Mouse (Mus musculus): ENCODE results near the gene Acox3.

Gene Acox3

DNA sequence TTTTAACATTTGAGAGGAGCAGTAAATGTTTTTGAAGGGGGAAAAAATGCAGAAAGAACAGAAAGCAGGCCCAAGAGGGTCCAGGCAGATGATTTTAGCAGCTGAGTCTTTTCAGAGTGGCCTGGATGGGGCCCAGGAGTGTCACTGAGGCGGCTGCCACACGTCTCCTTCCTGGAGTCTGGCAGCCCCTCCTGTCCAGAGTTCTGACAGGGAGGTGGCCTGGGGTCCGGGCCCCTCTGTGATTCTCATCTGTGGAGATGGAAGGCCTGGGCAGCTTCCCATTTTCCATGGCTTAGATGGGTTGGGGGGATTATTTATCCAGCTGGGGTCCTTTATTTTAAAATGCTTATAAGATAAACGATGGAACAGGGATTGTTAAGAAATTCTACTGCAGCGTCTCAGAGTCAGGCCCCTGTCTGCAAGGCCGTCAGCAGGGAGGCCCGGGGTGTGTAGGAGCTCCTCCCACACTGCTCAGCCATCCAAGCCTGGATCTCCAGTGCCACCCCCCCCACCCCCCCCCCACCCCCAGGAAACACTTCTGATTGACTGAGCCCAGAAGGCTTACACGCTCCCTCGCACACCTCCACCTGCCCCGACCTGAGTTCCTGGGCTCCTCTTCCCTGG lies 59.2 kb downstream of the Acox3 start:
- TF ChIP-seq CTCF (conservative IDR thresholded peaks at IDR 0.05; ENCODE audit: low read length) (no peak), NANOG (IDR thresholded peaks at IDR 0.05; ENCODE audit: borderline replicate concordance, low read length) (no peak), POU5F1 (IDR thresholded peaks at IDR 0.05; ENCODE audit: borderline replicate concordance, low read length) (no peak)
- H3K9me3 ChIP-seq (ENCODE audit: low read length): no peaks in the 10 kb centered on the region

GRCm38 (mm10) chr5:35643401-35644048 lies 60.7 kb downstream of the Acox3 start:
- Histone ChIP-seq H3K9me3 (ENCODE audit: low read length) (no peaks in the 10 kb centered on the region), H3K4me3 (replicated peaks; ENCODE audit: low read length) (no peak overlapping the region), H3K4me1 (replicated peaks; ENCODE audit: low read depth, low read length) (no peaks in the 10 kb centered on the region), H3K36me3 (ENCODE audit: insufficient read depth, low read length) (no peaks in the 10 kb centered on the region), H3K27me3 (ENCODE audit: insufficient read depth, low read length) (no peaks in the 10 kb centered on the region)
- TF ChIP-seq CTCF (conservative IDR thresholded peaks at IDR 0.05; ENCODE audit: low read length): no peak
- no peak for TF ChIP-seq NANOG (IDR thresholded peaks at IDR 0.05; ENCODE audit: borderline replicate concordance, low read length)
- TF ChIP-seq POU5F1 (IDR thresholded peaks at IDR 0.05; ENCODE audit: borderline replicate concordance, low read length): no peak

More for the DNA sequence above, 59.2 kb downstream of the Acox3 start:
- H3K27me3 ChIP-seq (ENCODE audit: insufficient read depth, low read length): no peaks in the 10 kb centered on the region
- H3K4me3 ChIP-seq (replicated peaks; ENCODE audit: low read length): no peak overlapping the region
- H3K36me3 ChIP-seq (ENCODE audit: insufficient read depth, low read length): no peaks in the 10 kb centered on the region
- no peaks in the 10 kb centered on the region for H3K4me1 ChIP-seq (replicated peaks; ENCODE audit: low read depth, low read length)

DNA sequence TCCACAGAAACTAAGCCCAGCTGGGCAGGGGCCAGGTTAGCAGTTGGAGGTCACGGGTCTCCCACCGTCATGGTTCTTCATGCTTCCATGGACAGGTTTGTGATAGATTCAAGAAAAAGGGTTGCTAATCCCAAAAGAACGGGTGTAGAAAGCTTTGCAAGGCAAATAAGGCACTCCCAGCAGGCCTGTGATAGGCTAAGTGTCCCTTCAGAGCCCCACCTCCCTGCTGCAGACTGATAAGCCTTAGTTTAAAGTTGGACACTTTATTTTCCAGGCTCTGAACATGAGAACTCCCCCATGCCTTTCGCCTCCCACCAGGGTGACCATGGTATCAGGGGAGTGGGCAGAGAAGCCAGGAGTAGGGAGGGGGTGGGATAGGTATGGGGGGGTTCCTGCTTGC lies 61.2 kb downstream of the Acox3 start:
- H3K27me3 ChIP-seq (ENCODE audit: insufficient read depth, low read length): no peaks in the 10 kb centered on the region
- H3K9me3 ChIP-seq (ENCODE audit: low read length): no peaks in the 10 kb centered on the region
- no peak overlapping the region for H3K4me3 ChIP-seq (replicated peaks; ENCODE audit: low read length)
- H3K4me1 ChIP-seq (replicated peaks; ENCODE audit: low read depth, low read length): no peaks in the 10 kb centered on the region
- H3K36me3 ChIP-seq (ENCODE audit: insufficient read depth, low read length): no peaks in the 10 kb centered on the region
- no peak for TF ChIP-seq POU5F1 (IDR thresholded peaks at IDR 0.05; ENCODE audit: borderline replicate concordance, low read length)
- TF ChIP-seq NANOG (IDR thresholded peaks at IDR 0.05; ENCODE audit: borderline replicate concordance, low read length): no peak
- TF ChIP-seq CTCF (conservative IDR thresholded peaks at IDR 0.05; ENCODE audit: low read length): no peak

- Histone ChIP-seq H3K4me3 (replicated peaks; ENCODE audit: low read length) (no peak overlapping the region), H3K27me3 (ENCODE audit: insufficient read depth, low read length) (no peaks in the 10 kb centered on the region), H3K36me3 (ENCODE audit: insufficient read depth, low read length) (no peaks in the 10 kb centered on the region), H3K9me3 (ENCODE audit: low read length) (no peaks in the 10 kb centered on the region), H3K4me1 (replicated peaks; ENCODE audit: low read depth, low read length) (no peaks in the 10 kb centered on the region)
- TF ChIP-seq POU5F1 (IDR thresholded peaks at IDR 0.05; ENCODE audit: borderline replicate concordance, low read length): no peak
- no peak for TF ChIP-seq CTCF (conservative IDR thresholded peaks at IDR 0.05; ENCODE audit: low read length)
- no peak for TF ChIP-seq NANOG (IDR thresholded peaks at IDR 0.05; ENCODE audit: borderline replicate concordance, low read length)
These were observed 63.2 kb downstream of the Acox3 start for GRCm38 (mm10) chr5:35645938-35646493.

DNA sequence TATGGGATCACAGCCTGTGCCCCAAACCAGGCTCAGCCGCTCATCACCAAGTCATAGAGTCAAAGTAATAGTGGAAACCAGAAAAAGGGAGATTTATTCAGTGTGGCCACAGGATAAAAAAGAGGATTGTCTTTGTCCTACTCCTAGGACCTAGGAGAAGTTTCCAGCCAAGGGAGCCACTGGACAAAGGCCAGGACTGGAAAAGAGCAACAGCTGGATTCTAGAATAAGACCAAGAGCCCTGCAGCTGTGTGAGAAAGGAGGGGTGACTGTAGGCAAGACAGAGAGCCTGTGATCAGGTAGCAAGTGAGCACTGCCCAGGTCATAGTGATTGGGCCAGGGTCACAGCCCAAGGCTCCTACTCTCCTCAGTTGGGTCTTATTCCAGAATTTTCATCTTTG lies 64.1 kb downstream of the Acox3 start:
- Histone ChIP-seq H3K4me3 (replicated peaks; ENCODE audit: low read length) (no peak overlapping the region), H3K36me3 (ENCODE audit: insufficient read depth, low read length) (no peaks in the 10 kb centered on the region)
- TF ChIP-seq NANOG (IDR thresholded peaks at IDR 0.05; ENCODE audit: borderline replicate concordance, low read length): no peak
- no peak for TF ChIP-seq CTCF (conservative IDR thresholded peaks at IDR 0.05; ENCODE audit: low read length)
- no peak for TF ChIP-seq POU5F1 (IDR thresholded peaks at IDR 0.05; ENCODE audit: borderline replicate concordance, low read length)

GRCm38 (mm10) chr5:35647562-35647961 lies 64.7 kb downstream of the Acox3 start:
- no peaks in the 10 kb centered on the region for H3K9me3 ChIP-seq (ENCODE audit: low read length)
- no peak for TF ChIP-seq CTCF (conservative IDR thresholded peaks at IDR 0.05; ENCODE audit: low read length)
- no peak for TF ChIP-seq POU5F1 (IDR thresholded peaks at IDR 0.05; ENCODE audit: borderline replicate concordance, low read length)
- no peak for TF ChIP-seq NANOG (IDR thresholded peaks at IDR 0.05; ENCODE audit: borderline replicate concordance, low read length)
- no peaks in the 10 kb centered on the region for H3K27me3 ChIP-seq (ENCODE audit: insufficient read depth, low read length)
- no peak overlapping the region for H3K4me3 ChIP-seq (replicated peaks; ENCODE audit: low read length)
- no peaks in the 10 kb centered on the region for H3K36me3 ChIP-seq (ENCODE audit: insufficient read depth, low read length)
- H3K4me1 ChIP-seq (replicated peaks; ENCODE audit: low read depth, low read length): peaks cover 9% of the 10 kb centered on the region; the same call in 1 of the 2 replicates

More for the DNA sequence above, 64.1 kb downstream of the Acox3 start:
- H3K9me3 ChIP-seq (ENCODE audit: low read length): no peaks in the 10 kb centered on the region
- peaks cover 4% of the 10 kb centered on the region; the same call in 1 of the 2 replicates for H3K4me1 ChIP-seq (replicated peaks; ENCODE audit: low read depth, low read length)
- no peaks in the 10 kb centered on the region for H3K27me3 ChIP-seq (ENCODE audit: insufficient read depth, low read length)

DNA sequence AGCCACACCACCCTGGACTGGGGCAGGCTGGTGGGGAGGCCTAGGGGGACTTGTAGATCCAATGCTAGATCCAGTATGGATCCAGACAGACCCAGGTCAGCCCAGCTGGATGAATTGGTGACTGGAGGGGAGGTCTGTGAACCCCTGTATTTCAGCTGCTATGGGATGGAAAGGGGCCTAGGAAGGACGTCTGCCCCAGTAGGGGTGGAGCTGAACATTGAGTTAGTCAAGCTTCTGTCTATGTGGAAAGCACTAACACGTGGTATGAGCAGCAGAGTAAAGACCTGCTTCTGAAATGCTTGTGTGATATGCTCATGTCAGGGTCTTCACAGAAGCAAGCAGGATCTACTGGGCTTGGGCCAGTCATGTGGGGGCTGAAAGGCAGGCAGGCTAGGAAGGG lies 65.4 kb downstream of the Acox3 start:
- H3K36me3 ChIP-seq (ENCODE audit: insufficient read depth, low read length): no peaks in the 10 kb centered on the region
- H3K9me3 ChIP-seq (ENCODE audit: low read length): no peaks in the 10 kb centered on the region
- no peak overlapping the region for H3K4me3 ChIP-seq (replicated peaks; ENCODE audit: low read length)
- peaks cover 9% of the 10 kb centered on the region; the same call in 1 of the 2 replicates for H3K4me1 ChIP-seq (replicated peaks; ENCODE audit: low read depth, low read length)
- H3K27me3 ChIP-seq (ENCODE audit: insufficient read depth, low read length): no peaks in the 10 kb centered on the region
- TF ChIP-seq NANOG (IDR thresholded peaks at IDR 0.05; ENCODE audit: borderline replicate concordance, low read length) (no peak), CTCF (conservative IDR thresholded peaks at IDR 0.05; ENCODE audit: low read length) (no peak), POU5F1 (IDR thresholded peaks at IDR 0.05; ENCODE audit: borderline replicate concordance, low read length) (no peak)

DNA sequence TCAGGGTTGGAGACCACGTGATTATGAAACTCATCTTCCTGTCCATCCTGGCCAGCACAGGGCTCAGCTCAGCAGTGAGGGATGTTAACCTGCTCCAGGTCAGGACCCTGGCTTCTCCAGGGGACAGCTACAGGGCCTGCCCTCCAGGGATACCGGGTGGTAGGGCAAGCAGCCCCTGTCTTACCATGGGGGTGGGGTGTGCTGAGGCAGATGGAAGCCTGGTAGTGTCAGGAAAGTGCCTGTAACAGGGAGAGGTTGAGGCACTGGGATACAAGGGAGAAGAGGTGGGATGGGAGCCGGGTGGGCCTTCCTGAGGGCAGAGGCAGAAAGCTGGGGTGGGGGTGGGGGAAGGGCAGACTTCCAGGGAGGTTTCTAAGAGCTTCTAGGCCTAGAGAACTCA lies 69.5 kb downstream of the Acox3 start:
- H3K36me3 ChIP-seq (ENCODE audit: insufficient read depth, low read length): no peaks in the 10 kb centered on the region
- no peaks in the 10 kb centered on the region for H3K27me3 ChIP-seq (ENCODE audit: insufficient read depth, low read length)
- H3K9me3 ChIP-seq (ENCODE audit: low read length): no peaks in the 10 kb centered on the region
- no peak overlapping the region for H3K4me3 ChIP-seq (replicated peaks; ENCODE audit: low read length)
- TF ChIP-seq NANOG (IDR thresholded peaks at IDR 0.05; ENCODE audit: borderline replicate concordance, low read length) (no peak), POU5F1 (IDR thresholded peaks at IDR 0.05; ENCODE audit: borderline replicate concordance, low read length) (no peak), CTCF (conservative IDR thresholded peaks at IDR 0.05; ENCODE audit: low read length) (no peak)
- H3K4me1 ChIP-seq (replicated peaks; ENCODE audit: low read depth, low read length): peaks cover 9% of the 10 kb centered on the region; the same call in 1 of the 2 replicates
